Mouse (Mus musculus): ENCODE results near the gene Rasgrp2. TPM values are rescaled to one million over a fixed set of nuclear protein-coding genes. Genes with fewer than 3 reads are reported as not detected.

Rasgrp2 gene
- 0.99 TPM for polyA plus RNA-seq (2014; fragmentation: Illumina TruSeq; extraction: RNeasy Lipid Tissue Mini Kit (QIAGEN cat#74804); ENCODE audit: low read depth, low replicate concordance)

GRCm38 (mm10) chr19:6399285-6400095 lies at the start of gene Rasgrp2:
Rasgrp2 (plus strand) TSS chr19:6399340.

DNA sequence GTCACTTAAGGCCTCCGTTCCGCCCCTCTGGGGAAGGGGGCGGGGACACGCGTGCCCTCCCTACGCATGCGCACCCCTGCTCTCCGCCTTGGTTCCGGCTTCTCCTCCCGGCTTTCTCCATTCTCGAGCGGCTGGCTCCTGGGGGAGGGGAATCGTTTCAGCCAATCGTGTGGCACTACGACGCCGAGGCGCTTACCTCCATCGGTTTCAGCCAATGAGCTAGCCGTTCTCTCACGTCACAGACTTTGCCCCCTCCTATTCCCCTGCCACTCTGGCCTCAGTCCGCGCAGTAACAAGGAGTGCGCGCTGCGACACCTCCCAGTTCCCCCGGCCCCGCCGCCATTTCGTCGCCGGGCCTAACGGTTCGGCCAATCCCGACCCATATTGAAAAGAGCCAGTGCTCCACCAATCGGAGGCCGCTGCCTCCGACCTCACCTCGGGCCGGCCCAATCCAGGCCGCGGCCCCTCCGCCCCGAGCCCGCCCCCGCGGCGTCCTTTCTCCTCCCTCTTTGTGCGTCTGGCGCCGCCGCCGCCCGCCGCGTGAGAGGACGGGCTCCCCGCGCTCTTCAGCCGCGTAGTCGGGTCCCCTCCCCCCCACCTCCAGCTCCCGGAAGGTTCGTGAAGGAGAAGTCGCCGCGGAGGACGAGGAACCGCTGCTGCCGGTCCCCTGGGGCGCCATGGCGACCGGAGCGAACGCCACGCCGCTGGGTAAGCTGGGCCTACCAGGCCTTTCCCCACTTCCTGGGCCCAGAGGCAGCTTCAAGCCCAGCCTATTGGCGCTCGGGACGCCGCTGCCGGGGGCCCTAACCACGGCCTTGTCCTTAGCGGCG lies 35.5 kb upstream of the Rasgrp2 start, which contains the start of gene Sf1:
Sf1 (plus strand) TSS at position 280 of the 830 bp plus-strand sequence.

GRCm38 (mm10) chr19:6384128-6384527 lies 15.0 kb upstream of the Rasgrp2 start, which contains the start of gene Pygm:
Pygm (plus strand) TSS chr19:6384399.

DNA sequence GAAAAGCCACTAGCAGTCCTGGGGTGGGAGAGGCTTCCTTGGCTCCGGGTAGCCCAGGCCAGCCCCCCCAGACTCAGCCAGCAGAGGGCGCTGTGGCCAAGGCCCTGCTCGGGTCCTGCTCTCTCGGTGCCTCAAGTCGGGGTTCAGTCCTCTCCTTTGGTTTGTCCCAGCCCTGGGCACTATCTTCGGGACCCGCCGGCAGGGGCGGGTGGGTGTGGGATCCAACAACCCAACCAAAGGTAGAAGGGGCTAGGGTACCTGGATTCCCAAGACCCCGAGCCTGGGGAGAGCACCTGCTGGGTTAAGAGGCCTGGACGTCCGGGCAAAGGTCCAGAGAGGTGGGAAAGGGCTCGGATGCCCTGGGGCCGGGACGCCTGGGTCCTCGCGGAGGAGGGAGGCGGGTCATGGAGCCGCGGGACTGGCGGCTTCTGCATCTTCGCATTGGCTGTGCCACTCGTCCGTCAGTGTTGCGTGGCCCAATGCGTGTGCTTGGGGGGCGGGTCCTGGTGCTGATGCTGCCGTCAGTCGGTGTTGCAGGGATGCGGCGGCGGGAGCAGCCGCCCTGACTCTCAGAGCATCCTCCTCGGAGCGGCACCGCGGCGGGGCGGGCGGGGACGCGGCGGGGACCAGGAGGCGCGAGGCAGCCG lies 19.2 kb downstream of the Rasgrp2 start, which contains the start of gene Nrxn2:
Nrxn2 (plus strand) TSS at position 499 of the 647 bp plus-strand sequence.

Other genes with a start within 250 kb of the Rasgrp2 start
- gene Majin, start 215.0 kb upstream of the Rasgrp2 start, polyA plus RNA-seq (2014; fragmentation: Illumina TruSeq; extraction: RNeasy Lipid Tissue Mini Kit (QIAGEN cat#74804); ENCODE audit: low read depth, low replicate concordance) = 7.0 TPM
- not detected for gene Gpha2, start 173.0 kb upstream of the Rasgrp2 start, polyA plus RNA-seq (2014; fragmentation: Illumina TruSeq; extraction: RNeasy Lipid Tissue Mini Kit (QIAGEN cat#74804); ENCODE audit: low read depth, low replicate concordance)
- 0.45 TPM for gene Ppp2r5b, start 163.5 kb upstream of the Rasgrp2 start, polyA plus RNA-seq (2014; fragmentation: Illumina TruSeq; extraction: RNeasy Lipid Tissue Mini Kit (QIAGEN cat#74804); ENCODE audit: low read depth, low replicate concordance)
- 0.41 TPM for gene Atg2a, start 157.7 kb upstream of the Rasgrp2 start, polyA plus RNA-seq (2014; fragmentation: Illumina TruSeq; extraction: RNeasy Lipid Tissue Mini Kit (QIAGEN cat#74804); ENCODE audit: low read depth, low replicate concordance)
- gene Ehd1, start 122.6 kb upstream of the Rasgrp2 start, polyA plus RNA-seq (2014; fragmentation: Illumina TruSeq; extraction: RNeasy Lipid Tissue Mini Kit (QIAGEN cat#74804); ENCODE audit: low read depth, low replicate concordance) = 43.3 TPM
- 0.49 TPM for gene Cdc42bpg, start 92.9 kb upstream of the Rasgrp2 start, polyA plus RNA-seq (2014; fragmentation: Illumina TruSeq; extraction: RNeasy Lipid Tissue Mini Kit (QIAGEN cat#74804); ENCODE audit: low read depth, low replicate concordance)
- 3.6 TPM for gene Men1, start 64.4 kb upstream of the Rasgrp2 start, polyA plus RNA-seq (2014; fragmentation: Illumina TruSeq; extraction: RNeasy Lipid Tissue Mini Kit (QIAGEN cat#74804); ENCODE audit: low read depth, low replicate concordance)
- 1.3 TPM for gene Map4k2, start 58.2 kb upstream of the Rasgrp2 start, polyA plus RNA-seq (2014; fragmentation: Illumina TruSeq; extraction: RNeasy Lipid Tissue Mini Kit (QIAGEN cat#74804); ENCODE audit: low read depth, low replicate concordance)
- 210 TPM for gene Sf1, start 35.6 kb upstream of the Rasgrp2 start, polyA plus RNA-seq (2014; fragmentation: Illumina TruSeq; extraction: RNeasy Lipid Tissue Mini Kit (QIAGEN cat#74804); ENCODE audit: low read depth, low replicate concordance)
- gene Pygm, start 14.9 kb upstream of the Rasgrp2 start, polyA plus RNA-seq (2014; fragmentation: Illumina TruSeq; extraction: RNeasy Lipid Tissue Mini Kit (QIAGEN cat#74804); ENCODE audit: low read depth, low replicate concordance) = 2.9 TPM
- 0.08 TPM for gene Nrxn2, start 19.4 kb downstream of the Rasgrp2 start, polyA plus RNA-seq (2014; fragmentation: Illumina TruSeq; extraction: RNeasy Lipid Tissue Mini Kit (QIAGEN cat#74804); ENCODE audit: low read depth, low replicate concordance)
- gene Slc22a12, start 143.7 kb downstream of the Rasgrp2 start, polyA plus RNA-seq (2014; fragmentation: Illumina TruSeq; extraction: RNeasy Lipid Tissue Mini Kit (QIAGEN cat#74804); ENCODE audit: low read depth, low replicate concordance) = 0.18 TPM